Mouse (Mus musculus): ENCODE data around the gene Kcng4. TPM values are rescaled to one million over a fixed set of nuclear protein-coding genes. Genes with fewer than 3 reads are reported as not detected.
A peak's percentile ranks its signal among the peaks of the same experiment; 100 is the strongest.

Gene Kcng4
- polyA plus RNA-seq, 1 experiment from 2014 or later = not detected

DNA sequence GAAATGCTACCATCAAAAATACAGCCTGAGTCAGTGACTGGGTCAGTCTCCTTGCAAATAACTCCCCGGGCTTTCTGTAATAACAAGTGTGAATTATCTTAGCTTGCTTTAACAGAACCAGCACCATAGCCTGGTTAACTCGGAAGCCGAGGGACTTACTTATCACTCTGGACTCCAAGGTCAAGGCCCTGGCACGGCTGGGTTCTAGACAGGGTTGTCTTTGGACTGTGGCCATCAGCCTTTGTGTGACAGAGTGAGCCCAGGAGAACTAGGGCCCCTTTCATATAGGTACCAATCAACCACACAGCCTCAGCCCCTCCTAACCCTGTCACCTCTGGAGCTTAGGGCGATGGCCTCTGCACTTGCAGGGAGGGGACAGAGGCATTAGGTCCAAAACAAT lies 5.6 kb upstream of the Kcng4 start:
- Histone ChIP-seq H3K9ac (no peak overlapping the region), H3K27ac (ENCODE audit: poor library complexity, severe bottlenecking) (no peak overlapping the region), H3K4me1 (replicated peaks) (peaks cover 5% of the 10 kb centered on the region), H3K4me2 (no peak overlapping the region), H3K4me3 (no peak overlapping the region), H3K27me3 (replicated peaks) (peaks cover 5% of the 10 kb centered on the region), H3K36me3 (no peaks in the 10 kb centered on the region), H3K9me3 (replicated peaks) (no peaks in the 10 kb centered on the region)
- WGBS = 60% methylated on average over 5 of the region's 5 CpGs
- no peak for ATAC-seq (ENCODE audit: insufficient number of reproducible peaks, low FRiP score)

DNA sequence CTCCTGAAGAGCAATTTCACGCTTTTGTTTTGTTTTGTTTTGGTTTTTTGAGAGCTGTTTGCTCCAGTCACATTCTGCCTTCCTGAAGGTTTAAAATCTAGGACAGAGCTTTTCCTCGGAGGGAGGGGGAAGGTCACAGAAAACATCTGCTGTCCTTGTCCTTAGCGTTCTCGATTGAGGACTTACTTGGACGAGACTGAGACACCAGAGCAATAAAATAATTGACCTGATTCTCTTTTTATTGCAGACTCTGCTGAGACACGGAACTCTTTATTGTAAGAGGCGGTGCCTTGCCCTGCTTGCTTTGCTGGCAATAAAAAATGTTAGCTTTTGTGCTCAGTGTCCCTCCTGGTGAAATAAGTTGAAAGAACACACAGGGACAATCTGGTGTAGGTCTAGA lies 4.3 kb upstream of the Kcng4 start:
- peaks cover 15% of the 10 kb centered on the region for H3K27me3 ChIP-seq (replicated peaks)
- H3K4me2 ChIP-seq = no peak overlapping the region
- no peak for ATAC-seq (ENCODE audit: insufficient number of reproducible peaks, low FRiP score)
- peaks cover 17% of the 10 kb centered on the region for H3K4me1 ChIP-seq (replicated peaks)
- 73% methylated on average over 7 of the region's 7 CpGs for WGBS
- H3K36me3 ChIP-seq = no peaks in the 10 kb centered on the region
- no peak overlapping the region for H3K27ac ChIP-seq (ENCODE audit: poor library complexity, severe bottlenecking)
- no peak overlapping the region for H3K4me3 ChIP-seq
- no peaks in the 10 kb centered on the region for H3K9me3 ChIP-seq (replicated peaks)
- H3K9ac ChIP-seq = no peak overlapping the region

DNA sequence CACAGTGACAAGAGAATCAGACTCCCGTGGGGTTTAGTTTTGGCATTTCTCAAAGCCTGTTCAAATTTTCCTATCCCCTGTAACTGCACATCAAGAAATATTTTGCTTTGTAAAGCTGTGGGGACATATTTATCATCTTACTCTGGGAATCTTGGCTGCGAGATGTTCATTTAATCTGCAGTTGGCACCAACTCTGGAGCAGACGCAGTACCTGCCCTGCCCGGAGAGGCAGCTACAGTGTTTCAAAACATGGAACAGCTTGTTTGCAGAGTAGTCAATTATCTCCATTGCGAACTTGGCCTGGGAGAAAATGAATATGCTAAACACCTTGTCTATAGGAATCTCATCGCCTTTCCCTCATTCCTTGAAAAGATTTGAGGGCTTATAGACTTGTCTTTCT lies 2.8 kb upstream of the Kcng4 start:
- 76% methylated on average over 6 of the region's 6 CpGs for WGBS
- ATAC-seq (ENCODE audit: insufficient number of reproducible peaks, low FRiP score) = no peak
- H3K27ac ChIP-seq (ENCODE audit: poor library complexity, severe bottlenecking) = no peak overlapping the region

DNA sequence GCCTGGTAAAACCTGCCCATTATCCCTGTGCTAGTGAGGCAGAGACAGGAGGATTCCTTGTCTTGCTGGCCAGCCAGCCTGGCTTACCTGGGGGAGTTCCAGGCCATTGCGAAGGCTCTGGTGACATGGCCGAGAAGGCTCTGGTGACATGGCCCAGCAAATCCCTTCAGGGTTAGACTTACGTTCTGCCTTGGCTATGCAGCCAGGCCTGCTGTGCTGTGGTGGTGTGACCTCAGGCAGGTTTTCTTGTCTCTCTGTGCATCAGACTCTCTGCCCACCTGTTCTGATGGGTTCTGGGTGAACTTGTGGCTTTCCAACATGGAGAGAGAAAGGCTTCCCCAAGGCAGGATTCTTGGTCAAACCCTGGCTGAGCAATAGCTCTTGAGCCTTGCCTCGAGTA lies 1.9 kb upstream of the Kcng4 start:
- Histone ChIP-seq H3K9ac (no peak overlapping the region), H3K27ac (ENCODE audit: poor library complexity, severe bottlenecking) (no peak overlapping the region), H3K27me3 (replicated peaks) (peaks cover 39% of the 10 kb centered on the region), H3K9me3 (replicated peaks) (no peaks in the 10 kb centered on the region), H3K4me2 (no peak overlapping the region), H3K36me3 (no peaks in the 10 kb centered on the region), H3K4me3 (no peak overlapping the region), H3K4me1 (replicated peaks) (peaks cover 19% of the 10 kb centered on the region)
- ATAC-seq (ENCODE audit: insufficient number of reproducible peaks, low FRiP score) = no peak
- WGBS = 78% methylated on average over 4 of the region's 4 CpGs

More for the DNA sequence above, 2.8 kb upstream of the Kcng4 start:
- H3K27me3 ChIP-seq (replicated peaks) = peaks cover 31% of the 10 kb centered on the region
- no peak overlapping the region for H3K4me3 ChIP-seq
- H3K9me3 ChIP-seq (replicated peaks) = no peaks in the 10 kb centered on the region
- peaks cover 19% of the 10 kb centered on the region for H3K4me1 ChIP-seq (replicated peaks)
- H3K9ac ChIP-seq = no peak overlapping the region
- no peaks in the 10 kb centered on the region for H3K36me3 ChIP-seq
- no peak overlapping the region for H3K4me2 ChIP-seq

DNA sequence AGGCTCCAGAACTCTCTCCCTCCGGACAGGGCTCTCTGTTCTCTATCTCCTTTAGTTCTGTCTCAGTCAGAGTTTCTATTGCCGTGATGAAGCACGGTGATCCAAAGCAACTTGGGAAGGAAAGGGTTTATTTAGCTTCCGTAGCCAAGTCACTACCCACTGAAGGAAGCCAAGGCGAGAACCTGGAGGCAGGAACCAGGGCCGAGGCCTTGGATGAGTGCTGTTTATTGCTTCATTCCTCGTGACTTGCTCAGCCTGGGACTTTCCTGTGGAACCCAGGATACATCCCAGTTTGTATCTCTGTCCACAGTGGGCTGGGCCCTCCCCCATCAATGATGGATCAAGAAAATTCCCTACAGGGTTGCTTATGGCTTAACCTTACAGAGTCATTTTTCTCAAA lies 1.3 kb upstream of the Kcng4 start:
- Histone ChIP-seq H3K9ac (no peak overlapping the region), H3K36me3 (no peaks in the 10 kb centered on the region), H3K4me2 (no peak overlapping the region), H3K27me3 (replicated peaks) (peaks cover 44% of the 10 kb centered on the region), H3K9me3 (replicated peaks) (no peaks in the 10 kb centered on the region), H3K4me3 (no peak overlapping the region), H3K27ac (ENCODE audit: poor library complexity, severe bottlenecking) (no peak overlapping the region), H3K4me1 (replicated peaks) (peaks cover 19% of the 10 kb centered on the region)
- no peak for ATAC-seq (ENCODE audit: insufficient number of reproducible peaks, low FRiP score)
- WGBS = 63% methylated on average over 7 of the region's 7 CpGs

DNA sequence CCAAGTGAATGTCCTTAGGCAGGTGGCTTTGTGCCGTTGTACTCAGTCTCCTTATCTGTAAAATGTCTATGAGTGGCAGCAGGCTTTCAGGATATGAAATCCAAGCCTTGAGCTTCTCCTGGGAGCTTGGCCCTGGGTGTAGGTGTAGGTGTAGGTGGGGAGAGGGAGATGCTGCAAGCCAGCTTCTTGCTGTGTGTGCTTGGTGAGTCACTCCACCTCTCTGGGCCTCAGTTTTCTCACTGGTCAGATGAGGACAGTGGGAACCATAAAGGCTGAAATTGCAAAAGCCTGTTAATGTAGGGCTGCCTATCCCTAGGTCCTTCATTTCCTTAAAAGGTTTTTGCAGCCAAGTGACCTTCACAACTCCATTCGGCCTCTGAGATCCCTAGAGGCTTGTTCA lies 478 bp upstream of the Kcng4 start:
- no peak overlapping the region for H3K4me2 ChIP-seq
- H3K4me1 ChIP-seq (replicated peaks) = peaks cover 19% of the 10 kb centered on the region
- H3K27ac ChIP-seq (ENCODE audit: poor library complexity, severe bottlenecking) = no peak overlapping the region
- H3K27me3 ChIP-seq (replicated peaks) = peaks cover 52% of the 10 kb centered on the region
- no peak for ATAC-seq (ENCODE audit: insufficient number of reproducible peaks, low FRiP score)
- H3K4me3 ChIP-seq = no peak overlapping the region
- WGBS = 29% methylated on average over 2 of the region's 2 CpGs
- H3K36me3 ChIP-seq = no peaks in the 10 kb centered on the region
- no peaks in the 10 kb centered on the region for H3K9me3 ChIP-seq (replicated peaks)
- no peak overlapping the region for H3K9ac ChIP-seq

DNA sequence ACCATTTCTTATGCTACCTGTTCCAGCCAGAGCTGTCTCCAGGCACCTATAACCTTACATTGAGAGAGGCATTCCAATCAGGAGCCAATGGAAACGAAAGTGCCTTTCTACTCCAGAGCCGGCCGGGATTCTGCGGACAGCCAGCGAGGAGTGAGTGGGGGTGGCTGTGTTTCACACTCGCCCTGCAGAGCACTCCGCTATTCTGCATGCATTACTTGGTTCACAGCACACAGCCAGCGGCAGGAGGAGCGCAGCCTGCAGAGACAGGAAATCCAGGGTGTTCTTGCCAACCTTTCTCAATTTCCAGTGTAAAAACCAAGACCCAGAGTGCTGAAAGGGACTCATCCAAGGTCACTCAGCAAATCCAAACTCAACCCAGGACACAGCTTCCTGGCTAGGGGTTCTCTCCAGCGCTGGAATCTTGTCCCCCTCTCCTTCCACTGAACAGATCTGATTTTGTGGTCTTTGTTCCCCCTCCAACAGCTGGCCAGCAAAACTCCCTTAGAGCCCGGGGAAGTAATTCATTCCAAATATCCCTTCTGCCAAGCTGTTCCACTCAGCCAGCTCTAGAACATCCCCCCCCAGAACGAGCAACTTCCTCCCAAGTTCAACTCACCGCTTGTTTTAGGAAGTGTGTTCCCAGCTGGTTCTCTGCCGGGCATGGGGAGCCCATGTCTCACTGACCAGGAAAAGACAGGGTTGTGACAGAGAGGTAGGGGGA lies 704 bp downstream of the Kcng4 start:
- H3K36me3 ChIP-seq = no peaks in the 10 kb centered on the region
- WGBS = 38% methylated on average over 14 of the region's 14 CpGs
- no peak for ATAC-seq (ENCODE audit: insufficient number of reproducible peaks, low FRiP score)
- H3K4me2 ChIP-seq = no peak overlapping the region
- H3K27me3 ChIP-seq (replicated peaks) = peaks cover 56% of the 10 kb centered on the region
- peaks cover 19% of the 10 kb centered on the region for H3K4me1 ChIP-seq (replicated peaks)
- H3K9ac ChIP-seq = no peak overlapping the region
- no peaks in the 10 kb centered on the region for H3K9me3 ChIP-seq (replicated peaks)
- no peak overlapping the region for H3K4me3 ChIP-seq
- no peak overlapping the region for H3K27ac ChIP-seq (ENCODE audit: poor library complexity, severe bottlenecking)

DNA sequence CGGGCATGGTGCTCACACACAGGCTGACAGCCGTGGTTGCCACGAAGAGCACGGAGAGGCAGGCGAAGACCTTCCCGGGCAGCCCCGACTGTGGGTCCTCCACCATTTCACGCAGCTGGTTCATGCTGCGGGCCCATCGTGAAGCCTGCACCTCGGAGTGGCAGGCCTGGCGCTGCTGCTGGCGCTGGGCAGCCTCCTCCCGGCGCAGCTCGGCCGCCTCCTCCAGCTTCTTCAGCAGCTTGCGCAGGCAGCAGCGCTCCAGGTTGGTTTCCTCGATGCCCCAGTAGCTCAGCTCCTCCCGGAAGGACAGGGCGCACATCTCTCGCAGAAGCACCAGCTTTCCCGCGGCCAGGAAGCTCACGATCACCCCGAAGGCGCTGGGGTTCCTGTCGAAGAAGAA lies 2.6 kb downstream of the Kcng4 start:
- peak overlapping the region; percentile 42 for H3K4me2 ChIP-seq

DNA sequence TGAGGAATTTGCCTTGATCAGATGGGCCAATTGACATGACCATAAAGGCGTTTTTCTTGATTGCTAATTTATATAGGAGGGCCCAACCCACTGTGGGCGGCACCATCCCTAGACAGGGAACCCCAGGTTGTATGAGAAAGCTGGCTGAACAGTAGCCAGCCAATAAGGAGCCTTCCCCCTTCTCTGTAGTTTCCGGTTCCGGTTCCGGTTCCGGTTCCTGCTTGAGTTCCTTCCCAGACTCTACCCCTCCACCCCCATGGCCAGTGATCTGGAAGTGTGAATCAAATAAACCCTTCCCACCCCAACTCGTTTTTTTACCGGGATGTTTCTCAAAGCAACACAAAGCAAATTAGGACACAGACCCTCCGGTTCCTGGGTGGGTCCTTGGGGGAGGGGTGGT lies 3.2 kb downstream of the Kcng4 start:
- Histone ChIP-seq H3K36me3 (no peaks in the 10 kb centered on the region), H3K4me3 (no peak overlapping the region), H3K4me2 (no peak overlapping the region), H3K27me3 (replicated peaks) (peaks cover 58% of the 10 kb centered on the region), H3K4me1 (replicated peaks) (peaks cover 19% of the 10 kb centered on the region), H3K9ac (no peak overlapping the region), H3K27ac (ENCODE audit: poor library complexity, severe bottlenecking) (no peak overlapping the region), H3K9me3 (replicated peaks) (no peaks in the 10 kb centered on the region)
- ATAC-seq (ENCODE audit: insufficient number of reproducible peaks, low FRiP score) = no peak
- 79% methylated on average over 9 of the region's 9 CpGs for WGBS

More for the DNA sequence above, 2.6 kb downstream of the Kcng4 start:
- ATAC-seq (ENCODE audit: insufficient number of reproducible peaks, low FRiP score) = no peak
- Histone ChIP-seq H3K4me1 (replicated peaks) (peaks cover 19% of the 10 kb centered on the region), H3K27me3 (replicated peaks) (peaks cover 58% of the 10 kb centered on the region), H3K9ac (no peak overlapping the region), H3K9me3 (replicated peaks) (no peaks in the 10 kb centered on the region), H3K36me3 (no peaks in the 10 kb centered on the region), H3K27ac (ENCODE audit: poor library complexity, severe bottlenecking) (no peak overlapping the region), H3K4me3 (no peak overlapping the region)
- 45% methylated on average over 29 of the region's 29 CpGs for WGBS

DNA sequence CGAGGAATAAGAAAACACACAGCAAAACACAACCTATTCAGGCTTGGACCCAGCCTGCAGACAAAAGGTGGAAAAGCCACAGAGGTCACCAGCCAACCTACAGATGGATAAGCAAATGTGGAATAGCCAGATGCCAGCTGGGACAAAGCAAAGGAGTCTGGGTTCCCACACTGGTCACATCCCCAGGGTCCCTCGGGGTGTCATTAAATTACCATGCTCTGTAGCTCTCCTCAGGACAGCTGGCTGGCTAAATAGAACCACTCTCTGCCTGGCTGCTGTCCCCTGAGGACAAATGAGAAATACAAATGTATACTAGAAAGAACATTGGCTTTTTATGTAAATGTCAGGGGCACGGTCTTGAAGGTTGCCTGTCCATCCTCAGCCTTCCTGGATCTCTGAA lies 4.6 kb downstream of the Kcng4 start:
- Histone ChIP-seq H3K27me3 (replicated peaks) (peaks cover 53% of the 10 kb centered on the region), H3K4me1 (replicated peaks) (peaks cover 12% of the 10 kb centered on the region), H3K27ac (ENCODE audit: poor library complexity, severe bottlenecking) (no peak overlapping the region), H3K9me3 (replicated peaks) (no peaks in the 10 kb centered on the region), H3K4me2 (no peak overlapping the region), H3K36me3 (no peaks in the 10 kb centered on the region), H3K4me3 (no peak overlapping the region), H3K9ac (no peak overlapping the region)
- 60% methylated on average over 3 of the region's 3 CpGs for WGBS
- no peak for ATAC-seq (ENCODE audit: insufficient number of reproducible peaks, low FRiP score)

DNA sequence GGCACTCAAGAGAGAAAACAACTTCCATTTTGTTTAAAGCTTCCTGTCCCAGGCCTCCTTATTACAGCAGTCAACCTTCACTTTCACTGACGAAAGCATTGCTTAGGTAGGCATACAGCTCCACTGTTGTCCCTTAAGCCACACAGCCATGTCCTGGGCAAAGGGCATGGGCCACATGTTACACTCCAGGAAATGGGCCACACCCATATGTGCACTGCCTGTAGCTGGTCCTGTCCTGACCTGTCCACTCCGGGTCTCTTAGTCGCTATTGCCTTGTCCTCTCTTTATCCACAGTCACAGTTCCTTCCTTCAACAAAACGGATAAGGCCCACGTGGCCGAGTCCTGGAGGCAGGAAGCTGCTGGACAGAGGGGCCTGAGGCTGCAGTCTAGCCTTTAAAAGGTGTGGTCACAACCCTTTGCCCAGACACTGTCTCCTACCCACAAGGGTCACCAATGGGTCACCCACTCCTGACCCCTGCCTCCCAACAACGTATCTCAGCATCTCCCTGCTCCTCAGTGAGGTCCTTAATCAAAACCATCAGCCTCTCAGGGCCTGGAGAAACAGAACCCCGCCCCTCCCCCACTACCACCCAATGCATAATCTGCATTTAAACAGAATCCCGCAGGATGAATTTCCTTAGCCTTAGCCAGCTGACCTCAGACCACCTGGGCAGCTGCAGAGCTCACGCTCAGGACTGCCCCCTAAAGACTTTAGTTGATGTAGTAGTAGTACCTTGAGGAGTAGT lies 7.7 kb downstream of the Kcng4 start:
- Histone ChIP-seq H3K4me1 (replicated peaks) (no peaks in the 10 kb centered on the region; the same call in 1 of the 2 replicates), H3K9me3 (replicated peaks) (no peaks in the 10 kb centered on the region), H3K27ac (ENCODE audit: poor library complexity, severe bottlenecking) (no peak overlapping the region), H3K9ac (no peak overlapping the region), H3K4me3 (no peak overlapping the region), H3K4me2 (no peak overlapping the region), H3K27me3 (replicated peaks) (peaks cover 43% of the 10 kb centered on the region), H3K36me3 (no peaks in the 10 kb centered on the region)
- ATAC-seq (ENCODE audit: insufficient number of reproducible peaks, low FRiP score) = peak; percentile 37; the same call in 1 of the 2 replicates
- WGBS = 40% methylated on average over 10 of the region's 10 CpGs
